Mouse (Mus musculus): ENCODE data around the gene Map3k7cl. TPM values are rescaled to one million over a fixed set of nuclear protein-coding genes. Genes with fewer than 3 reads are reported as not detected.
A peak's percentile ranks its signal among the peaks of the same experiment; 100 is the strongest.

The Map3k7cl gene
- 0.09 TPM in 1 of 2 replicates, not detected in the other for polyA plus RNA-seq (2015; fragmentation: Nextera tagmentation; extraction: Ambion mirVana)

DNA sequence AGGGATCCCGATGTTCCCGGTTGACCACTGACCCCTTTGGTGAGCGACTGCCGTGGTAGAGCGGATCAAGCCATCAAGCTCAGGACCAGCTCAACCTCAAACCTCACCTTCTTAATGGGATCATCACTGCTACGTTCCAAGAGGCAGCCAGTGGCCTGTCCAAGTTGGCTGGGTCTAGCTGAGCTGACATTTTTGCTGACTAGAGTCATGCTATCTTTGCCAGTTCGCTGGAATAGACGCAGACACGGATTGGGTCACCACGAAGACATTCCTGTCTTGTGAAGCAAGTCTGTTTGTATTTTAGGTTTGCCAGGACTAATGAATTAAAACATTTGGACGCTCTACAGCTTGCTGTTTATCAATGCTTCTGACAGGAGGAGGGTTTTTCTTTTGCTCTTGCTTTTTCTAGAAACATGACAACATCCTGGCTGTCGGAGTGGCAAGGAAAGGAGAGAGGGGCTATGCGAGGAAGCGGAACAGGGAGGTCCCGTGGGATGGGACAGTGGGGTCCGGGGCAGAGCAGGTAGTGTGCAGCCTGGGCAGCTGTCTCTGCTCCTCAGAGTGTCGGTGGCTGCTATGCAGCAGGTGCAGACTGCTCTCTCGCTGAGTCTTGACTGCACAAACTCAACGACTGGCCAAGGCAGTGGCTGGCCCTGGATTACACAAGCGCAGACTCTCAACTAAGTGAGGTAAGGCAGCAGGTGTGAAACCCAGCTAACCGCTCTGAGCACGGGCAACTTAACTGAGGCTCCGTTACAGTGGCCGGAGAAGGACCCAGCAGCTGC, at the start of gene Map3k7cl:
Gene Map3k7cl, plus strand, starts transcription at position 424 of the 785 bp plus-strand sequence.
- Histone ChIP-seq H3K4me1 (ENCODE audit: control insufficient read depth, low read depth, low read length) (no peaks in the 10 kb centered on the region), H3K27ac (ENCODE audit: low read length) (no peak within 1 kb of the TSS), H3K36me3 (ENCODE audit: control insufficient read depth, insufficient read depth) (no peaks in the 10 kb centered on the region), H3K4me3 (ENCODE audit: low read depth, low read length) (no peak within 1 kb of the TSS), H3K9ac (ENCODE audit: low read depth, low read length) (no peak within 1 kb of the TSS), H3K9me3 (replicated peaks; ENCODE audit: control insufficient read depth, low read length) (no peaks in the 10 kb centered on the region), H3K4me2 (ENCODE audit: low read depth, low read length) (no peak within 1 kb of the TSS), H3K27me3 (ENCODE audit: control insufficient read depth, insufficient read depth, low read depth, low read length) (no peaks in the 10 kb centered on the region)
- no peak for ATAC-seq (ENCODE audit: low read depth)
- WGBS (ENCODE audit: insufficient replicate concordance), result 70% methylated on average over 24 of the region's 24 CpGs

DNA sequence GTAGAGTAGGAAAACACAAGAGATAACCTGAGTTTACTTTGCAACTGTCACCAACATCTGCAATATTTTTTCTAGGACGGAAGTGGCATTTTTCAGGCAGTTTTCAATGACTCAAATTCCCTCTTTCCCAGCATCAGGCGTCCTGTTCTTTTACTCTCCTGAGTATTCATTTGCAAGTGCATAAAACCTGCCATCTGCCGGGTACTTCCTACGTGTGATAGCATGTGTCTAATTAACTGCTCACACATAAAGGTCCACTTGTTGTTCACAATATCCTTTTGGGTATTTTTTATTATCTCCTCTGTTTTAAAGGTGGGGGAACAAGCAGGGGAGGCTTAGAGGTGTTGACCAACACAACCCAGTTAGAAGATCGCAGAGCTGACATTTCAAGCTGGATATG, 41.4 kb upstream of the Map3k7cl start:
- Histone ChIP-seq H3K4me1 (ENCODE audit: control insufficient read depth, low read depth, low read length) (no peaks in the 10 kb centered on the region), H3K9me3 (replicated peaks; ENCODE audit: control insufficient read depth, low read length) (no peaks in the 10 kb centered on the region), H3K4me2 (ENCODE audit: low read depth, low read length) (no peak overlapping the region), H3K27me3 (ENCODE audit: control insufficient read depth, insufficient read depth, low read depth, low read length) (no peaks in the 10 kb centered on the region), H3K27ac (ENCODE audit: low read length) (no peak overlapping the region), H3K4me3 (ENCODE audit: low read depth, low read length) (no peak overlapping the region), H3K9ac (ENCODE audit: low read depth, low read length) (no peak overlapping the region), H3K36me3 (ENCODE audit: control insufficient read depth, insufficient read depth) (no peaks in the 10 kb centered on the region)
- WGBS (ENCODE audit: insufficient replicate concordance), result 67% methylated on average over 5 of the region's 5 CpGs
- no peak for ATAC-seq (ENCODE audit: low read depth)

DNA sequence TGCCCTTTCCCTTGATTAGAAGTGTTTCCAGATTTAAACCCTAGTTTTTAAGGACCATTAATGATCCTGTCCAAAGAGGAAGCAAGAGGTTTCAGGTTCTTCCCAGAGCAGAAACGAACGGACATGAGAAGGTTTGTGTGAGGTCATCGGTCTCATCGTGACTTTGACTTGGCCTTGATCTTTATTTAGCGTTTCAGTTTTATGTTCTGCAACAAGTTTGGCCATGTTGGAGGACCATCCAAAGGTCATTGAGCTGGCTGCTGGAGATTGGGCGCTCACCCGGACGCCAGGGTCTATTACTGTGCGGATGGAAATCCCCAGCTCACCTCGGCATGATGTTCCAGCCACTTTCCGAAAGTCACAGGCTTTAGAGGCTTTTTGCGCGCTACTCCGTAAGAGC, 40.8 kb upstream of the Map3k7cl start:
- Histone ChIP-seq H3K27ac (ENCODE audit: low read length) (no peak overlapping the region), H3K9me3 (replicated peaks; ENCODE audit: control insufficient read depth, low read length) (no peaks in the 10 kb centered on the region), H3K4me2 (ENCODE audit: low read depth, low read length) (no peak overlapping the region), H3K9ac (ENCODE audit: low read depth, low read length) (no peak overlapping the region), H3K4me1 (ENCODE audit: control insufficient read depth, low read depth, low read length) (no peaks in the 10 kb centered on the region), H3K36me3 (ENCODE audit: control insufficient read depth, insufficient read depth) (no peaks in the 10 kb centered on the region), H3K4me3 (ENCODE audit: low read depth, low read length) (no peak overlapping the region), H3K27me3 (ENCODE audit: control insufficient read depth, insufficient read depth, low read depth, low read length) (no peaks in the 10 kb centered on the region)
- 75% methylated on average over 14 of the region's 14 CpGs for WGBS (ENCODE audit: insufficient replicate concordance)
- no peak for ATAC-seq (ENCODE audit: low read depth)

DNA sequence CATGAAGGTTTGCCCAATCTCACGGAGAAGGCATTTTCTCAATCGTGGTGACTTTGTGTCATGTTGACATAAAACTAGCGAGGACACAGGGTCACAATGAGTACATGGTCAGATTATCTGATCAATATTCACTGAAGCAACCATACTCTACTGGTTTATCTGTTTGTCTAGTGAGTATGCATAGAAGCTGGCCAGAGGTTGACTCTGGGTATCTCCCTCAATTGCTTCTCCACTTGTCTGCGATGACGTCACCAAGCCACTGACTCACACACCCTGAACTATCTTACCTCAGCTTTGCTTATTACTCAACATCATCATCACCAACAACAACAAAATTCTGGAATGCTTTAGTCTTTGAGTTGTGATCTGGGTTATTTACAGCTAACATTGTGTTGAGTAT, 28.9 kb upstream of the Map3k7cl start:
- Histone ChIP-seq H3K36me3 (ENCODE audit: control insufficient read depth, insufficient read depth) (no peaks in the 10 kb centered on the region), H3K9me3 (replicated peaks; ENCODE audit: control insufficient read depth, low read length) (no peaks in the 10 kb centered on the region), H3K27ac (ENCODE audit: low read length) (no peak overlapping the region), H3K9ac (ENCODE audit: low read depth, low read length) (no peak overlapping the region), H3K27me3 (ENCODE audit: control insufficient read depth, insufficient read depth, low read depth, low read length) (no peaks in the 10 kb centered on the region), H3K4me2 (ENCODE audit: low read depth, low read length) (no peak overlapping the region), H3K4me3 (ENCODE audit: low read depth, low read length) (no peak overlapping the region), H3K4me1 (ENCODE audit: control insufficient read depth, low read depth, low read length) (no peaks in the 10 kb centered on the region)
- peak; percentile 89 for ATAC-seq (ENCODE audit: low read depth)
- WGBS (ENCODE audit: insufficient replicate concordance), result 58% methylated on average over 5 of the region's 5 CpGs

DNA sequence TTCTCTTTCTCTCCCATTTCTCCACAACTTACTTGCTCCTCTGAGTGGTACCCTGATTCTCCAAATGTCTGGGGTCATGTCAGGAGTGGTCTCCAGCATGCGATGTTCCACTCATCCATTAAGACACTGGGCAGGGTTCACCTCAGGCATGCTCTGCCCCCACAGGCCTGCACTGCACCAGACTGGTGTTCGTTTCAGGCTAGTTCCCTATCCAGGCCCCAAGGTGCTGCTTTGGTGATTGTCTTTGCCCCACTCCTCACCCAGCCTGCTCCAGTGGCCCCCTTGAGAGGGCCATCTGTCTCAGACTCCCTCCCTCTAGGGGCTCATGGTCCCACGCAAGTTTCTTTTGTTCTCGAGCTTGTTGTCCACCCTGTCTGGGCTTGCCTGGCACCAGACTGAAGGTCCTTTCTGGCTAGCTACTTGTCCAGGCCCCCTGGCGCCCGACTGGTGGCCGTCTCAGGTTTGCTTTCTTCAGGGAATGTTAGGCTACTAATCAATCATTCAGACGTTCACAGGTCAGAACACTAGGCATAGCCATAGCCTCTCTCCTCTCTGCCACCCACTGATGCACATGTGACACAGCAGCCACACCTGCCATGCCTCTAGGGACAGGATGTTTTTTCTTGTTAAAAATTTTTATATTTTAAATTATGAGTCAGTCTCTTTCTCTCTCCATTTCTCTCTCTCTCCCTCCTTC, 25.4 kb upstream of the Map3k7cl start:
- H3K36me3 ChIP-seq (ENCODE audit: control insufficient read depth, insufficient read depth), result no peaks in the 10 kb centered on the region
- no peaks in the 10 kb centered on the region for H3K9me3 ChIP-seq (replicated peaks; ENCODE audit: control insufficient read depth, low read length)
- no peak overlapping the region for H3K4me3 ChIP-seq (ENCODE audit: low read depth, low read length)
- no peak overlapping the region for H3K9ac ChIP-seq (ENCODE audit: low read depth, low read length)
- 43% methylated on average over 8 of the region's 8 CpGs for WGBS (ENCODE audit: insufficient replicate concordance)
- H3K4me2 ChIP-seq (ENCODE audit: low read depth, low read length), result no peak overlapping the region
- H3K27me3 ChIP-seq (ENCODE audit: control insufficient read depth, insufficient read depth, low read depth, low read length), result no peaks in the 10 kb centered on the region
- H3K4me1 ChIP-seq (ENCODE audit: control insufficient read depth, low read depth, low read length), result no peaks in the 10 kb centered on the region
- H3K27ac ChIP-seq (ENCODE audit: low read length), result no peak overlapping the region
- ATAC-seq (ENCODE audit: low read depth), result no peak

DNA sequence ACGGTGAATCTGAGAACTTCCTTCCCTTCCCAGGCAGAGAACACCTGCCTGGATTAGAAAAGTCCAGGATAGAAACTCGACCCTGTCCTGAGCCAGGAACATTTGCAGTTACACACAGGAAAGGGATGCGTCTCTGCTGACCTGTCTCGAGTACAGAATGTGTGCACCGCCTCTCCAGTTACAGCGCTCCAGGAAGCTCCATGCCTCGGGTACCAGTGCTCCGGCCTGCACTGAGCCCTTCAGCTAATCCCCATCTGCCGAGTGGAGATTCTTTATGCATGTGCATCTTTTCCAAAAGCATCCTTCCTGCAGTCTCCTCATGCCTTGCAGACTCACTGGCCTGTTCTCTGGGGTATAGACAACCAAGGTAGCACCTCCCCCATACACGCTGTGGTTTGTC, 24.4 kb upstream of the Map3k7cl start:
- H3K27me3 ChIP-seq (ENCODE audit: control insufficient read depth, insufficient read depth, low read depth, low read length), result no peaks in the 10 kb centered on the region
- ATAC-seq (ENCODE audit: low read depth), result no peak
- no peak overlapping the region for H3K9ac ChIP-seq (ENCODE audit: low read depth, low read length)
- no peaks in the 10 kb centered on the region for H3K9me3 ChIP-seq (replicated peaks; ENCODE audit: control insufficient read depth, low read length)
- H3K4me1 ChIP-seq (ENCODE audit: control insufficient read depth, low read depth, low read length), result no peaks in the 10 kb centered on the region
- H3K36me3 ChIP-seq (ENCODE audit: control insufficient read depth, insufficient read depth), result no peaks in the 10 kb centered on the region
- WGBS (ENCODE audit: insufficient replicate concordance), result 56% methylated on average over 10 of the region's 10 CpGs
- no peak overlapping the region for H3K4me3 ChIP-seq (ENCODE audit: low read depth, low read length)
- H3K27ac ChIP-seq (ENCODE audit: low read length), result no peak overlapping the region
- H3K4me2 ChIP-seq (ENCODE audit: low read depth, low read length), result no peak overlapping the region

DNA sequence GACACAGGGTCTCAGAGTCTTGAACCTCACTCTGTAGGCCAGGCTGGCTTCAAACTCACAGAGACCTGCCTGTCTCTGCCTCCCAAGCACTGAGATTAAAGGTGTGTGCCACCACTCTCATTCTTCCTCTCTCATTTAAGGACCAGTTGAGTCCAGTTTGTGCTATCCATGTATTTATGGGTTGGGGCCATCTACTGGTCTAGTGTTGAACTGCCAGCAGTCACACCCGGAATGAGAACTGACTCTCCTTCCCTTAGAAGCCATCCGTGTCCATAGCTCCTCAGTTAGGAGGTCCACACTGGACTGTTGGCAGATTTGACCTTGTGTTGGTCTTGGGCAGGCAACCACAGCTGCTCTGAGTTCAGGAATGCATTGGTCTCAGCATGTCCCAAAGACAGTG, 4.8 kb upstream of the Map3k7cl start:
- Histone ChIP-seq H3K27ac (ENCODE audit: low read length) (no peak overlapping the region), H3K4me1 (ENCODE audit: control insufficient read depth, low read depth, low read length) (no peaks in the 10 kb centered on the region), H3K9me3 (replicated peaks; ENCODE audit: control insufficient read depth, low read length) (no peaks in the 10 kb centered on the region), H3K9ac (ENCODE audit: low read depth, low read length) (no peak overlapping the region), H3K4me2 (ENCODE audit: low read depth, low read length) (no peak overlapping the region), H3K27me3 (ENCODE audit: control insufficient read depth, insufficient read depth, low read depth, low read length) (no peaks in the 10 kb centered on the region), H3K4me3 (ENCODE audit: low read depth, low read length) (no peak overlapping the region), H3K36me3 (ENCODE audit: control insufficient read depth, insufficient read depth) (no peaks in the 10 kb centered on the region)
- 31% methylated on average over 2 of the region's 2 CpGs for WGBS (ENCODE audit: insufficient replicate concordance)
- no peak for ATAC-seq (ENCODE audit: low read depth)

DNA sequence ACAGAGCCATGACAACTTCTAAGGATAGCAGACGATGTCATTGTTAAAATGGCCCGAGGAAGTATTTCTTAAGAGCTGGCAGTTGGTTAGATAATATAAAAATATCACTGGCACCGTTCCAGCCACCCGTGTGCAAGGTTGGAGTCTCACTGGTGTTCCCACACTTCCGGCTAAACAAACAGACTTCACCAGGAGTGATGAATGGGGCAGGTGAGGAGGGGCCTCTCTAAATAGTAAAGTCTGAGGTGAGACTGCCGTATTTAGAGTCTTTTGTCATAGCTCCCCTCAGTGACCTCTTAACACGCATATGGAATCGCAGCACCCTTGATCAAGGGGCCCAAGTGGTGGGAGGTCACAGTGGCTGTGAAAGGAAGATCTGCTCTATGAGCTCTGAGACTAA, 3.2 kb downstream of the Map3k7cl start:
- no peak overlapping the region for H3K27ac ChIP-seq (ENCODE audit: low read length)
- WGBS (ENCODE audit: insufficient replicate concordance), result 55% methylated on average over 8 of the region's 8 CpGs
- ATAC-seq (ENCODE audit: low read depth), result no peak
- H3K4me2 ChIP-seq (ENCODE audit: low read depth, low read length), result no peak overlapping the region
- H3K4me1 ChIP-seq (ENCODE audit: control insufficient read depth, low read depth, low read length), result no peaks in the 10 kb centered on the region
- H3K36me3 ChIP-seq (ENCODE audit: control insufficient read depth, insufficient read depth), result no peaks in the 10 kb centered on the region
- no peaks in the 10 kb centered on the region for H3K27me3 ChIP-seq (ENCODE audit: control insufficient read depth, insufficient read depth, low read depth, low read length)
- no peaks in the 10 kb centered on the region for H3K9me3 ChIP-seq (replicated peaks; ENCODE audit: control insufficient read depth, low read length)
- no peak overlapping the region for H3K4me3 ChIP-seq (ENCODE audit: low read depth, low read length)
- H3K9ac ChIP-seq (ENCODE audit: low read depth, low read length), result no peak overlapping the region

DNA sequence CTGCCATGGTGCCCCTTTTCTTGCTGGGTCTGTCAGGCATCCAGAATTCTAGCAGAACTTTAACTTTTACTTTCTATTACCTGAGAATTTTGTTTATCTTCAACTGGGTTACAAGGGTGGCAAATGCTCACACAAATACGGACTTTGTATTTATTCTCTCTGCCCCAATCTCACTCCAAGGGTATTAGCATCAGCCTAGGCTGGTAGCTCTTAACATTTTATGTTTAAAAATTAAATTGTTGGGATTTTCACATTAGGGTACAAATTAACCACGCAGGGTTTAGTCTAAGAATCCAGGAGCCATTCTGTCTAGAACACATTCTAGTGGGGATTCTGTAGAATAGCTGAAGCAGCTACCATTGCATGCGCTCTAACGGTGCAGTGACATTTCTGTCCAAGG, 8.4 kb downstream of the Map3k7cl start:
- Histone ChIP-seq H3K36me3 (ENCODE audit: control insufficient read depth, insufficient read depth) (no peaks in the 10 kb centered on the region), H3K4me3 (ENCODE audit: low read depth, low read length) (no peak overlapping the region), H3K27ac (ENCODE audit: low read length) (no peak overlapping the region), H3K4me1 (ENCODE audit: control insufficient read depth, low read depth, low read length) (no peaks in the 10 kb centered on the region), H3K4me2 (ENCODE audit: low read depth, low read length) (no peak overlapping the region), H3K27me3 (ENCODE audit: control insufficient read depth, insufficient read depth, low read depth, low read length) (no peaks in the 10 kb centered on the region), H3K9me3 (replicated peaks; ENCODE audit: control insufficient read depth, low read length) (no peaks in the 10 kb centered on the region), H3K9ac (ENCODE audit: low read depth, low read length) (no peak overlapping the region)
- 58% methylated on average over 4 of the region's 4 CpGs for WGBS (ENCODE audit: insufficient replicate concordance)
- ATAC-seq (ENCODE audit: low read depth), result no peak

Measured in liver, embryonic 16.5 days (tissue).